Mouse (Mus musculus): ENCODE data around the gene Zdhhc14.

- TF ChIP-seq CTCF (IDR thresholded peaks at IDR 0.05; ENCODE audit: extremely low read depth, insufficient read depth, insufficient read length, insufficient replicate concordance) = no peak
- no peak for TF ChIP-seq POLR2A (IDR thresholded peaks at IDR 0.05; ENCODE audit: low read depth, low read length)
Observed at GRCm38 (mm10) chr17:5797124-5797760, 304.9 kb downstream of the Zdhhc14 start.

All from spleen, adult 2 months (tissue).